Mouse (Mus musculus) C2C12 (cell line): Measurements from ENCODE around the gene Krt24. TPM values are rescaled to one million over a fixed set of nuclear protein-coding genes. Genes with fewer than 3 reads are reported as not detected.

Experiments
- H3K27me3 ChIP-seq: one replicate; pipeline ENCODE4 v1.6.1; 2011; ENCODE audit not compliant: control insufficient read depth, insufficient read depth, insufficient read length
- H3K36me3 ChIP-seq: one replicate; pipeline ENCODE4 v1.6.1; 2011; ENCODE audit not compliant: control insufficient read depth, insufficient read depth
- H3K4me3 ChIP-seq: one replicate; pipeline ENCODE4 v1.5.1; 2011; ENCODE audit warnings: mild to moderate bottlenecking, control low read depth; ENCODE audit not compliant: poor library complexity, insufficient read depth, severe bottlenecking
- H3K79me2 ChIP-seq: one replicate; pipeline ENCODE4 v1.6.1; 2011; ENCODE audit not compliant: control insufficient read depth, insufficient read depth
- H3K79me3 ChIP-seq: one replicate; pipeline ENCODE4 v1.6.1; 2011; ENCODE audit warnings: low read depth, control low read depth
- H3ac ChIP-seq: one replicate; pipeline ENCODE3; 2011; ENCODE audit warnings: low read depth; ENCODE audit not compliant: control insufficient read depth, insufficient read length
- CEBPB ChIP-seq: IDR thresholded peaks from one replicate; pipeline ENCODE4 v1.6.1; 2011; ENCODE audit warnings: low read depth, mild to moderate bottlenecking, control low read depth, moderate library complexity
- CTCF ChIP-seq: IDR thresholded peaks from one replicate; pipeline ENCODE4 v1.5.1; 2011; ENCODE audit not compliant: control insufficient read depth, insufficient read depth, insufficient read length
- FOSL1 ChIP-seq: IDR thresholded peaks from one replicate; pipeline ENCODE4 v1.8.0; 2011; ENCODE audit warnings: mild to moderate bottlenecking, low read length; ENCODE audit not compliant: poor library complexity, insufficient read depth, severe bottlenecking
- MAX ChIP-seq: IDR thresholded peaks from one replicate; pipeline ENCODE4 v1.6.1; 2011; ENCODE audit warnings: mild to moderate bottlenecking, control low read depth
- MYOD1 ChIP-seq: IDR thresholded peaks from one replicate; pipeline ENCODE4 v1.6.1; 2011; ENCODE audit warnings: low read depth; ENCODE audit not compliant: control insufficient read depth, insufficient read length
- MYOG ChIP-seq: IDR thresholded peaks from one replicate; pipeline ENCODE4 v1.6.1; 2011; ENCODE audit not compliant: control insufficient read depth, insufficient read length; ENCODE audit errors: extremely low read depth
- USF1 ChIP-seq: IDR thresholded peaks from one replicate; pipeline ENCODE4 v1.6.1; 2011; ENCODE audit warnings: low read depth, mild to moderate bottlenecking, control low read depth, moderate library complexity
- polyA plus RNA-seq: library from polyadenylated mRNA; unstranded; fragments of >200 nt; fragmentation: generic; extraction: Trizol; gene quantifications from one replicate; pipeline ENCODE4 v1.2.1, GENCODE M21; 2012; ENCODE audit warnings: missing spikeins

Gene Krt24
- polyA plus RNA-seq, 1 experiment: not detected

DNA sequence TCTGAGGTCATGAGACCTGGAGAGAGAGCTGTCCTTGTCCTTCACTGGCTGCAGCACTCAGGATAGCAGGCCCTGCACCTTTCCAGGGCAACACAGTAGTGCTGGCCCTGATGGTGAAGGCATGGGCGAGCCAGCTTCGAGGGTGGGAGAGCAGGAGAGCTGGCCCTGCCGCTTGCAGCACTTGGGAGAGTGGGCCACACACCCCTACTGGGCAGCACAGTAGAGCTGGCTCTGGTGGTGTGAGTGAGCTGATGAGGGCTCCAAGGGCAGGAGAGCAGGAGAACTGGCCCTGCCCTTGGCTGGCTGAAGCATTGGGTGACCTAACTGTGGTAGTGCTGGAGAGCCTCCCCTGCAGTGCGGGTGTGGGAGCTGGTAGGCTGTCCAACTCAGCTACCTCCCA lies 12.3 kb downstream of the Krt24 start:
- Histone ChIP-seq H3K79me3 (no peaks in the 10 kb centered on the region), H3K36me3 (no peaks in the 10 kb centered on the region), H3K4me3 (no peak overlapping the region), H3ac (no peak overlapping the region), H3K79me2 (no peaks in the 10 kb centered on the region), H3K27me3 (peaks cover 62% of the 10 kb centered on the region)
- TF ChIP-seq CEBPB: no peak
- TF ChIP-seq MYOD1: no peak
- TF ChIP-seq MYOG: no peak
- TF ChIP-seq USF1: no peak

GRCm38 (mm10) chr11:99269192-99269591 lies 15.9 kb downstream of the Krt24 start:
- no peaks in the 10 kb centered on the region for H3K79me2 ChIP-seq
- no peak overlapping the region for H3K4me3 ChIP-seq
- no peak for TF ChIP-seq MYOG
- no peak for TF ChIP-seq CEBPB
- no peak for TF ChIP-seq MYOD1
- TF ChIP-seq USF1: no peak
- TF ChIP-seq MAX: no peak
- TF ChIP-seq FOSL1: no peak
- TF ChIP-seq CTCF: no peak
- peaks cover 63% of the 10 kb centered on the region for H3K27me3 ChIP-seq
- no peaks in the 10 kb centered on the region for H3K36me3 ChIP-seq
- H3ac ChIP-seq: no peak overlapping the region
- no peaks in the 10 kb centered on the region for H3K79me3 ChIP-seq

- no peaks in the 10 kb centered on the region for H3K79me2 ChIP-seq
- H3K4me3 ChIP-seq: no peak overlapping the region
- H3K36me3 ChIP-seq: no peaks in the 10 kb centered on the region
- no peaks in the 10 kb centered on the region for H3K79me3 ChIP-seq
- peaks cover 49% of the 10 kb centered on the region for H3K27me3 ChIP-seq
- no peak overlapping the region for H3ac ChIP-seq
- TF ChIP-seq MAX (no peak), CTCF (no peak), USF1 (no peak), FOSL1 (no peak), MYOG (no peak), CEBPB (no peak), MYOD1 (no peak)
These were observed 19.3 kb downstream of the Krt24 start for GRCm38 (mm10) chr11:99265796-99266195.

DNA sequence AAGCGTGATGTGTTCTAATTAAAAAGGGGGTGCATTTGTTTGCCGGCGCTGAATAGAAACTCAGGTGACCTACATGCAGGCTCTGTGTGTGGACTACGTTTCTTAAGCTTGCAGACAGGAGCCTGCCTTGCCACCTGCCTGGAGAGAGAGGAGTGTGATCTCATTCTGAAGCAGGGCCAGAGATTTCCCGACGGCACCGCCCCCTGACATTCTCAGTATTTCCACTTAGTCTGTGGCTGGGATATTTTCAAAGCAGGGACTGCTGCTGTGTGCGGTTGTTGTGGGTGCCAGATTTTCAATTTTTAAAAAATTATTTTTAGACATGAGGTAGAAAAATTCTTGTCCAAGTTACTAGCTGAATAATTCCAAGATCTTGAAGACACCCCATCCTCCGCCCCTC lies 19.8 kb downstream of the Krt24 start:
- Histone ChIP-seq H3K79me3 (no peaks in the 10 kb centered on the region), H3K79me2 (no peaks in the 10 kb centered on the region), H3ac (no peak overlapping the region), H3K27me3 (peaks cover 48% of the 10 kb centered on the region), H3K36me3 (no peaks in the 10 kb centered on the region), H3K4me3 (no peak overlapping the region)
- TF ChIP-seq USF1 (no peak), MAX (no peak), FOSL1 (no peak), MYOD1 (no peak), MYOG (no peak), CEBPB (no peak), CTCF (no peak)

GRCm38 (mm10) chr11:99256213-99256612 lies 28.8 kb downstream of the Krt24 start:
- H3K79me3 ChIP-seq: no peaks in the 10 kb centered on the region
- TF ChIP-seq USF1: no peak
- no peak for TF ChIP-seq MYOG
- TF ChIP-seq CTCF: no peak
- TF ChIP-seq MYOD1: no peak
- TF ChIP-seq CEBPB: no peak
- no peak for TF ChIP-seq MAX
- no peak for TF ChIP-seq FOSL1
- no peak overlapping the region for H3ac ChIP-seq
- peaks cover 26% of the 10 kb centered on the region for H3K27me3 ChIP-seq
- H3K79me2 ChIP-seq: no peaks in the 10 kb centered on the region
- H3K4me3 ChIP-seq: no peak overlapping the region
- no peaks in the 10 kb centered on the region for H3K36me3 ChIP-seq

GRCm38 (mm10) chr11:99255316-99255715 lies 29.7 kb downstream of the Krt24 start:
- Histone ChIP-seq H3K79me3 (no peaks in the 10 kb centered on the region), H3ac (no peak overlapping the region), H3K4me3 (no peak overlapping the region)

More at GRCm38 (mm10) chr11:99255316-99255715, 29.7 kb downstream of the Krt24 start:
- TF ChIP-seq CTCF (no peak), MYOG (no peak), USF1 (no peak), MAX (no peak), CEBPB (no peak), FOSL1 (no peak), MYOD1 (no peak)
- Histone ChIP-seq H3K36me3 (no peaks in the 10 kb centered on the region), H3K79me2 (no peaks in the 10 kb centered on the region), H3K27me3 (peaks cover 26% of the 10 kb centered on the region)
